Mouse (Mus musculus) midbrain, postnatal 0 days (tissue): ENCODE measurements at regions not wholly inside any gene's neighbourhood (a gene's known extent, or its start where the extent isn't known, plus 50 kb on each side); places are given as distances from the start of the nearest gene placed in this dataset.

Source experiments
- ATAC-seq: fragments of 200-750 bp; cut with Nextera tagmentation; 2 replicates; pipeline ENCODE4 v1.8.0; 2017; ENCODE audit warnings: moderate number of reproducible peaks, mild to moderate bottlenecking, moderate TSS enrichment, moderate library complexity; ENCODE audit not compliant: low FRiP score
- DNase-seq: peaks from one replicate; pipeline ENCODE4 v3.0.0-alpha.2; 2015; ENCODE audit warnings: low spot score
- H3K27ac ChIP-seq: fragments of 300-500 bp; sonication (generic); 2 replicates; pipeline ENCODE4 v1.5.1; 2014; ENCODE audit warnings: low read depth, mild to moderate bottlenecking, low read length, mixed read lengths
- H3K27me3 ChIP-seq: fragments of 300-500 bp; sonication (generic); 2 replicates; pipeline ENCODE4 v1.6.1; 2014; ENCODE audit warnings: low read length, control low read depth, mixed read lengths; ENCODE audit not compliant: insufficient read depth
- H3K36me3 ChIP-seq: fragments of 300-500 bp; sonication (generic); 2 replicates; pipeline ENCODE4 v1.6.1; 2014; ENCODE audit warnings: low read length, control low read depth, mixed read lengths; ENCODE audit not compliant: insufficient read depth
- H3K4me1 ChIP-seq: fragments of 300-500 bp; sonication (generic); 2 replicates; pipeline ENCODE4 v1.6.1; 2014; ENCODE audit warnings: mild to moderate bottlenecking, control low read depth, antibody characterized with exemption, low read length, mixed read lengths; ENCODE audit not compliant: insufficient read depth
- H3K4me2 ChIP-seq: fragments of 300-500 bp; sonication (generic); 2 replicates; pipeline ENCODE4 v1.6.1; 2014; ENCODE audit warnings: low read depth, mild to moderate bottlenecking, low read length, mixed read lengths; ENCODE audit not compliant: poor library complexity, severe bottlenecking
- H3K4me3 ChIP-seq: fragments of 300-500 bp; sonication (generic); 2 replicates; pipeline ENCODE4 v1.5.1; 2014; ENCODE audit warnings: low read depth, mild to moderate bottlenecking, low read length, moderate library complexity
- H3K9ac ChIP-seq: fragments of 300-500 bp; sonication (generic); replicated peaks from 2 replicates; pipeline ENCODE4 v1.6.1; 2014; ENCODE audit warnings: mild to moderate bottlenecking, low read length, moderate library complexity, mixed read lengths; ENCODE audit not compliant: poor library complexity, severe bottlenecking
- H3K9me3 ChIP-seq: fragments of 300-500 bp; sonication (generic); 2 replicates; pipeline ENCODE4 v1.6.1; 2016; ENCODE audit warnings: low read length, control low read depth
- CTCF ChIP-seq: IDR thresholded peaks from 2 replicates; pipeline ENCODE4 v1.5.1; 2016; ENCODE audit warnings: antibody characterized with exemption, mild to moderate bottlenecking
- WGBS: fragments of 180-500 bp; shearing (Covaris S2); extraction: QIAGEN DNeasy Blood & Tissue Kit; methylation state at CpG from one replicate; pipeline ENCODE4 v1.1.7; 2014; 5-methylcytosine and 5-hydroxymethylcytosine counted together

GRCm38 (mm10) chr19:48947646-48948045, 741.8 kb downstream of the Sorcs3 start:
- Histone ChIP-seq H3K36me3 (no peaks in the 10 kb centered on the region), H3K9ac (no peak overlapping the region), H3K4me1 (no peaks in the 10 kb centered on the region), H3K27me3 (no peaks in the 10 kb centered on the region), H3K9me3 (no peaks in the 10 kb centered on the region), H3K4me3 (no peak overlapping the region), H3K27ac (no peak overlapping the region), H3K4me2 (no peak overlapping the region)
- TF ChIP-seq CTCF: no peak
- 65% methylated on average over 3 of the region's 3 CpGs for WGBS
- DNase-seq (peak; percentile 9), ATAC-seq (no peak)
